Mouse (Mus musculus) adrenal gland, postnatal 14 days (tissue): ENCODE data around the gene Zfp239. TPM values are rescaled to one million over a fixed set of nuclear protein-coding genes. Genes with fewer than 3 reads are reported as not detected.
"Not testable (repeated sequence)": the region's sequence is repeated elsewhere in the genome, so short reads cannot be mapped to it uniquely, and the experiment has no call there.

ENCODE experiments used
- DNase-seq: peaks from one replicate; pipeline ENCODE4 v3.0.0; 2021; ENCODE audit warnings: mixed read lengths
- long read RNA-seq, 2 experiments: library from polyadenylated mRNA; stranded (forward); transcript quantifications; one replicate each; pipeline ENCODE4 v2.0.0; 2021
- total RNA-seq: library from RNA; stranded (reverse); gene quantifications from 2 replicates; pipeline ENCODE4 v1.2.3, GENCODE M21; 2021

The Zfp239 gene
- 3.1 and 3.6 TPM in 2 replicates for total RNA-seq
- long read RNA-seq, experiment 1, partial matches to known transcripts, result 0 of 3 reads
- long read RNA-seq, experiment 1, other reads (novel, unspliced or antisense), result 3 of 3 reads
- long read RNA-seq, experiment 2, partial matches to known transcripts, result 0 of 2 reads
- long read RNA-seq, experiment 2, other reads (novel, unspliced or antisense), result 2 of 2 reads

DNA sequence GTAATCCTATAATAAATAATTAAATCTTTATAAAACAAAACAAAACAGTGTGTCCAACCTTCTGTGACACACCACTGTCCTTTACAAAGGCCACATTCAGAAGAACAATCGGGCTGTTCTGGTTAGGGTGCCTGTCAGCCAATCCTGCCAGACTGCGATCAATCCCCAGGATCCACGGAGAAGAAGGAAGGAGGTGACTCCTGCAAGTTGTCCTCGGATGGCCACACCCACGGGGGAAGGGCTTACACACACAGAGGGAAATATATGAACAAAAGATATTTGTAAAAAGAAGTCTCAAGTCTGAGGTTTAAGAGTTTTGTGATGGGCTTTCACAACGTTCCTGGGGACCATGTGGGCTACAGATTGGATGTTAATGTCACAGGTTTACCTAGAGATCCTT, at the start of gene Zfp239:
Gene Zfp239 (plus strand): TSS at position 253 of the 400 bp plus-strand sequence.
- DNase-seq, result peak; percentile 32

DNA sequence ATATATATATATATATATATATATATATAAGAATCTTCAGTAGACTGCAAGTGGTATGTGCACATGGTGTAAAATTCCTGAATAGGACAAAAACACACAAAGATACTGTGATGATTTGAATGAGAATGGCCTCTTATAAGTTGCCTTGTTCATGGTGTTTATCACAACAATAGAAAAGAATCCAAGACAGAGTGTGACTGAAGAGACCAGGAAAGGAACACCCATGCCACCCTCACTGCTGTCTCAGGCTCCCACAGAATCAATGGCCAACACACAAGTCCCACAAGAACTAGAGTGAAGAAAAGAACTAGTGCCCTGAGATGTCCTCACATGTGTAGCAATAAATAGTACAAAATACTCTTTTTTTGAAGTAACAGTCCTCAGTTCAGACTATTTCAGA, 47.2 kb upstream of the Zfp239 start:
- DNase-seq, result no peak

- DNase-seq, result no peak
Observed at GRCm38 (mm10) chr6:117817108-117817541, 44.8 kb upstream of the Zfp239 start.

- no peak for DNase-seq
Observed at GRCm38 (mm10) chr6:117820327-117820726, 41.6 kb upstream of the Zfp239 start.

DNA sequence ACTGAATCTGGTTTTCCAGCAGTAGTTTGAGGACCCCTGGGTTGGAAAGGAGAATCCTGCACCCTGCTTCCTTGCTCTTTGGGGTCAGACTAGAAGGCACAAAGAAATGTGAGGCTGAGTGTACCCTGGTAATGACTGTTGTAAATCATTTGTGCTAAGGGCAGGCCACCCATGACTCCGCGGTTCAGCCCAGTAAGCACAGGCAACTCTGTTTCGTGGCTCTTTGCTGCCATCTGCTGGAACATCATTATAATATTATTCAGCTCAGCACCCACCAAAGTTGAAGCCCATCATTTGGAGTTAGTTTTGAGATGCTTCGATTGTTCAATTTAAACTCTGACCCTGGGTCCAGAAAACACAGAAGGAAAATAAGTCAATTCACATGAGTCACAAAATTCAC, 36.5 kb upstream of the Zfp239 start:
- DNase-seq, result peak; percentile 75

DNA sequence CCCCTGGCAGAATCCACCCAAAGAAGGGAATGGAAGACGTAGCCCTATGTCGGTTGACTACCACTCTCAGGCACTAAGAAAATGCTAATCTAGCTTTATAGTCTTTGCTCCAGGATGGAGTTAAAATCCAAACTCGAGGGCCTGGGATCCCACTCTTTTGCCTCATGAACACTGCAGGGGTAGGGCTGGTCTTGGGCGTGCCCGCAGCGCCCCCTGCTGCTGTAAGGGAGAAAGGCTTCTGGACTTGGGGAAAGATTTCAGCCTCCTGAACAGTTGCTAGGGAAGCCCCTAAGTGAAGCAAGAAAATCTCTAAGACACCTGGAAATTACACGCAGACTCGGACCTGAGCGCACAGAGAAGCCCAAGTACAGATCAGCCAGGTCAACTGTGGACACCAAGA, 33.6 kb upstream of the Zfp239 start:
- DNase-seq, result peak; percentile 81

- DNase-seq, result peak; percentile 96
Observed at GRCm38 (mm10) chr6:117840686-117841510, 21.0 kb upstream of the Zfp239 start, which contains the start of gene Zfp637. TSS of gene Zfp637 (plus strand) at chr6:117841180.

DNA sequence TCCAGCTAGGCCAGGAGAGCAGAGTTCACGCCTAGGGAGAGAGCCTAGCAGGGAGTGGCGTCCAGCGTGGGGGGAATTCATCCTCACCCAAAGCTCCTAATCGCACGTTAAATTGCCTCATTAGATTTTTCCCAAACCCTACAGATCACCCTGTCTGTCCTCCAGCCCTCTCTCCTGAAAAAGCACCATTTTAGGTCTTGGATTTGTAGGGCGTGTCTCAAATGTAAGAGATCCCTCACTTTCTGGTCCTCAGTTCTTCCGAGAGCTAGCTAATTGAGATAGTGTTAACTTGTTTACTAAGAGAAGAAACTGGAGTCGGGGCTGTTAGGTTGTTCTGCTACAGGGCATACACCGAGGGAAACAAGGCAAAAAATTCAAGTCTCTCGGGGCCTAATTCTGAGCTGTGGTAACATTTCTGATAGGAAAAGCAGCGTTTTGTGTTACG, 20.4 kb upstream of the Zfp239 start:
- DNase-seq, result peak; percentile 12

- DNase-seq, result no peak
Observed at GRCm38 (mm10) chr6:117844597-117844996, 17.3 kb upstream of the Zfp239 start.

DNA sequence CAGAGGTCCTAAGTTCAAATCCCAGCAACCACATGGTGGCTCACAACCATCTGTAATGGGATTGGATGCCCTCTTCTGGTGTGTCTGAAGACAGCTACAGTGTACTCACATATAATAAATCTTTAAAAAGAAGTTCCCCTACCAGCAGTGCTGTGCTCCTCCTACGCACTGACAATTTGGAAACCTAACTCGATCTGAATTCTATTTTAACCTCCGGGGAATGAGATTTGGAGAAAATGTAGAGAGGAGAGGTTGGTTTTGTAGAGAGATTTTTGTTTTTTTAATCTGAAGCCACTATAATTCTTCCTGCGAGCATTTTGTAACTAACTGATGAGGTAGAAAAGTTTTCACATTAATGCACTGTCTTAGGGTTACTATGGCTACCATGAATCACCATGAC, 15.2 kb upstream of the Zfp239 start:
- DNase-seq, result not testable (repeated sequence)

DNA sequence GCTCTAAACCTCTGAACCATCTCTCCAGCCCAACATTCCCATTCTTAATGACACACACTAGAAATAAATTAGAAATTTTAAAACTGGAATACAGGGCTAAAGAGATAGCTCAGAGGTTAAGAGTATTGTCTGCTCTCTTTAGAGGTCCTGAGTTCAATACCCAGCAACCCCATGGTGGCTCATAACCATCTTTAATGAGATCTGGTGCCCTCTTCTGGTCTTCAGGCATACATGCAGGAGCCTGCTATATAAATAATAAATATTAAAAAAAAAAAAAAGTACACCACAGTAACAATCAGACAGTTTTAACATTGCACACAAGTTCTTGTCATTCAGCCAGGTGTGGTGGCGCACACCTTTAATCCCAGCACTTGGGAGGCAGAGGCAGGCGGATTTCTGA, 14.1 kb upstream of the Zfp239 start:
- no peak for DNase-seq

DNA sequence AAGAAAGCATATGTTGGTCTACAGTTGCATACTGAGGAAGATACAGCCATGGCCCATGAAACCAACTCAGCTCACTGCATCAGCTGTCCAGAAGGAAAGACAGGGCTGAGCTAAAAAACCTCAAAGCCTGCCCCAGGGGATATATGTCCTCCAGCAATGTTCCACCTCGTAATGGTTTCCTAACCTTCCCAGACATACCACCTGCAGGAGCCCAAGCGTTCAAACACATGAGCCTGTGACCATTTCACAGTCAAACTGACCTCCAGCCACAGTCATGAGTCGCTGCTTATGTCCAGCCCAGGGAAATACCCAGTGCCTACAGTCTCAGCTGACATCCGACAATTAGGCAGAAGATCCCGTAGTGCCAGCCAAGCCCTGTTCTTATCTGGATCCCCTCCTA, 13.3 kb upstream of the Zfp239 start:
- no peak for DNase-seq

GRCm38 (mm10) chr6:117851747-117852146, 10.2 kb upstream of the Zfp239 start:
- DNase-seq, result no peak

DNA sequence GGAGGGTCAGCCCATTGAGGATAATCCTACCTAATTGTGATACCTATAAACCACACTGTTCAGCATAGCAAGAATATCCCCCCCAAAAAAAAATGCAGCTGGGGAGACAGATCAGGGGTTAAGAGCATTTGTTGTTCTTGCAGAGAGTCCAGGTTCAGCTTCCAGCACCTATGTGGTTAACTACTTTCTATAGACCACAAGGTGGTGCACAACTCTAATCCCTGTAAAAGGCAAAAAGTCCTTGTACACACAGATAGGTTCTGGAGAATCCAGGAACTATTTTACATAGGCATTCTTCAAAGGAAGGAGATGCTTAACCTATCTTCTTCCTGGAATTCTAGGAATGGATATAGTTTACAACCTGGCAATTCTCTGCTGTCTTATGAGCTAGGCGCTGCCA, 3.9 kb upstream of the Zfp239 start:
- DNase-seq, result no peak

DNA sequence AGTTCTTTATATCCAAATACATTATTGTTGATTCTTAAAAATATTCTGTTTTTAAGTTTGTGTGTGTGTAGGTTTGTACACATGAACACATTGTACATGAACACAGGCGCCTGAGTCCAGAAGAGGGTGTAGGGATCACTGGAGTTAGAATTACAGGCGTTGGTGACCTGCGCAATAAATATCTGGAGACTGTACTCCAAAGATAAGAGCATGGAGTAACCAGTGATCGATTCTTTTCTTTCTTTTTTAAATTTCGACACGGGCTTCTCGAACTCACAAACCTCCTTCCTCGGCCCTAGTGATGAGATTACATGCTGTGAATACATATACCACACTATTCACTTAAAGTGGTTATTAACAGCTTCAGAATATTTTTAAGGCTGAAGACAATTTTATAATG, 565 bp downstream of the Zfp239 start:
- DNase-seq, result no peak

GRCm38 (mm10) chr6:117862899-117863620, 1.2 kb downstream of the Zfp239 start:
- peak; percentile 62 for DNase-seq

DNA sequence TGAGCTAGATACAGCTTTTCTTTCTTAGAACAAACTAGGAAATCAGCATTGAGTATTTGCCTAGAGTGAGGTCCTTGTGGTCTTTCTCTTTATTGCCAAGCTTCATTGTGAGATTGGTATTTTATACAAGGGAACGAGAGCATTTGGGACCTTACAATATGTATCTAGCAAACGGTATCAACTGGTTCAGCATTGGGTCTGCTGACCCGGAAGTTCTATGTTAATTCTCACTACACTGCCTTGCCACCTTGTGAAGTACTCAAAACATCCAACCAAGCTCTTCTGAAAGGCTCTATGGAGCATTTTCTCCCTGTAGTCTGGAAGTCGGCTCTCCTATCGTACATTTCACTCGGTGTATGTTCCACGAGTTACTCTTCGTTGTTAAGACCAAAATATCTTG, 1.9 kb downstream of the Zfp239 start:
- no peak for DNase-seq

GRCm38 (mm10) chr6:117868187-117868586, 6.3 kb downstream of the Zfp239 start:
- DNase-seq, result no peak

DNA sequence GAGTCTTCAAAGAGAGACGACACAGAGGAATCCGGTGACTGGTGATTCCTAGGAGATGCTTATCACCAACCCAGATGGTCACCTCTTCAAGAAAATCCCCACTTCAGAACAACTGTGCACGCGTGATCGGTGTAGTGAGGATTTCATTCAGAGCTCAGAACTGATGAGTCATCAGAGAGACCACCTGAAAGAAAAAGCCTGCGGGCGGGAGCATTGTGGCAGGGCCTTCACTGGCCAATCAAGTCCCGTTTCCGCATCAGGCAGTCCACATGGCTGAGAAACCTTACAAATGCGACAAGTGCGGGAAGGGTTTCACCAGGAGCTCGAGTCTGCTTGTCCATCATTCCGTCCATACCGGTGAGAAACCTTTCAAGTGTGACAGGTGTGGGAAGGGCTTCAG, 9.1 kb downstream of the Zfp239 start:
- no peak for DNase-seq

- DNase-seq, result not testable (repeated sequence)
Observed at GRCm38 (mm10) chr6:117873450-117873849, 11.6 kb downstream of the Zfp239 start.

- DNase-seq, result no peak
Observed at GRCm38 (mm10) chr6:117874621-117875281, 12.9 kb downstream of the Zfp239 start.

GRCm38 (mm10) chr6:117878700-117879407, 17.0 kb downstream of the Zfp239 start:
- peak; percentile 91 for DNase-seq
